Mouse (Mus musculus) B cell, adult (primary cell): ENCODE data around the gene Barx2. TPM values are rescaled to one million over a fixed set of nuclear protein-coding genes. Genes with fewer than 3 reads are reported as not detected.

Experiments used
- total RNA-seq: library from RNA; stranded (reverse); gene quantifications from 4 replicates; pipeline ENCODE4 v1.2.4, GENCODE M21; 2023; ENCODE audit not compliant: inconsistent age

Gene Barx2
- not detected in 4 replicates for total RNA-seq

DNA sequence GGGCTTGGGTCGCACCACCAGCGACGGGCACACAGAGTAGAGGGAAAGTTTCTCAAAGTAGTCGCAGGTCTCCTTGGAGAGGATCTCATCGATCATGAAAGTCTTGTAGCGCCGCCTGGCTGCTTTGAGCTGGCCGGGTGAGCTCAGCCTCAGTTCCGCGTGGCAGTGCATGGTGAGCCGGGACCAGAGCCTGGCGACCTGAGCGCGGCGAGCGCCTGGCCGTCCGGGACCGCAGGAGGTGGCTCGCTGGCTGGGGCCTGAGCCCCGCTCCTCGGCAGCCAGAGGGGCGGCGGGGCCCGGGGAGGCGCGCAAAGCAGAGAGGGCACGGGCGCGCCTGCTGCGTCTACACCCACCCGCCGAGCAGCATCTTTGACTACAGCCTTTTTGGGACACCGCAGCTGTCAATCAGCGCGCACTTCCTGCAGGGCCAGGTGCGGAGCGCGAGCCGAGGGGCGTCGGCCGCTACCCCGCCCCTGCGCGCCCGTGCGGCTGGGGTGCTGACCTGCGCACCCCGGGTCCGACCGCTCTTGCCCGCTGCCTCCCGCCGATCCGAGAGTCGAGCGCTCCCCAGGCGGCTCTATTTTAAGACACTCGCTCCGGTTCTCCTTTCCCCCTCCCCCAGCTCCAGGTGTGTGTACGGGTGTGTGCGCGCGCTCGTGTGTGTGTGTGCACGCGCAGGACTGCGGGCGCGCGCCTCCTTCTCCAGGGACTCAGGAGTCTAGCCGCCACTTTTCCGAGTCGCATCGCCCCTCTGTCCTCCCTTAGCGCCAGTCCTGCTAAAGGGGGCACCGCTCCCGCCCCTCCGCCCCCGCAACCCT, at the start of gene Barx2:
Barx2 (minus strand) TSS at position 542 of the 818 bp plus-strand sequence.

Other genes with a start within 250 kb of the Barx2 start
- gene Arhgap32, start 202.7 kb upstream of the Barx2 start, total RNA-seq, result 0.09 to 1.1 TPM (median 0.64 TPM) in 4 replicates